Mouse (Mus musculus) midbrain, embryonic 12.5 days (tissue): ENCODE results near the gene Rtn4rl1. TPM values are rescaled to one million over a fixed set of nuclear protein-coding genes. Genes with fewer than 3 reads are reported as not detected.
A peak's percentile ranks its signal among the peaks of the same experiment; 100 is the strongest.
"Not testable (repeated sequence)": the region's sequence is repeated elsewhere in the genome, so short reads cannot be mapped to it uniquely, and the experiment has no call there.

Experiments used
- ATAC-seq: fragments of 200-750 bp; cut with Nextera tagmentation; 2 replicates; pipeline ENCODE4 v1.8.0; 2017; ENCODE audit warnings: low read depth, moderate TSS enrichment, moderate library complexity; ENCODE audit not compliant: low FRiP score
- H3K27ac ChIP-seq: fragments of 300-500 bp; sonication (generic); replicated peaks from 2 replicates; pipeline ENCODE4 v1.5.1; 2016; ENCODE audit warnings: mild to moderate bottlenecking
- H3K27me3 ChIP-seq: fragments of 300-500 bp; sonication (generic); 2 replicates; pipeline ENCODE4 v1.6.1; 2016; ENCODE audit warnings: mild to moderate bottlenecking
- H3K36me3 ChIP-seq: fragments of 300-500 bp; sonication (generic); 2 replicates; pipeline ENCODE4 v1.6.1; 2016
- H3K4me1 ChIP-seq: fragments of 300-500 bp; sonication (generic); 2 replicates; pipeline ENCODE4 v1.6.1; 2016
- H3K4me2 ChIP-seq: fragments of 300-500 bp; sonication (generic); replicated peaks from 2 replicates; pipeline ENCODE4 v1.6.1; 2016; ENCODE audit warnings: mild to moderate bottlenecking, moderate library complexity
- H3K4me3 ChIP-seq: fragments of 300-500 bp; sonication (generic); 2 replicates; pipeline ENCODE4 v1.5.1; 2016; ENCODE audit warnings: mild to moderate bottlenecking
- H3K9ac ChIP-seq: fragments of 300-500 bp; sonication (generic); replicated peaks from 2 replicates; pipeline ENCODE4 v1.6.1; 2016; ENCODE audit warnings: mild to moderate bottlenecking, moderate library complexity
- H3K9me3 ChIP-seq: fragments of 300-500 bp; sonication (generic); 2 replicates; pipeline ENCODE4 v1.6.1; 2016; ENCODE audit warnings: mild to moderate bottlenecking
- WGBS: fragments of 180-500 bp; shearing (Covaris S2); methylation state at CpG from one replicate; pipeline ENCODE4 v1.1.7; 2016; 5-methylcytosine and 5-hydroxymethylcytosine counted together
- polyA plus RNA-seq: library from polyadenylated mRNA; unstranded; fragments of >200 nt; fragmentation: Nextera tagmentation; extraction: Ambion mirVana; gene quantifications from 2 replicates; pipeline ENCODE4 v1.2.1, GENCODE M21; 2016

The Rtn4rl1 gene
- polyA plus RNA-seq, 1 experiment from 2014 or later, result 9.3 TPM

- H3K36me3 ChIP-seq, result no peaks in the 10 kb centered on the region
- peaks cover 45% of the 10 kb centered on the region for H3K27me3 ChIP-seq
- ATAC-seq, result no peak
- no peak overlapping the region; the same call in 1 of the 2 replicates for H3K4me3 ChIP-seq
- H3K27ac ChIP-seq, result peak overlapping the region; percentile 25; the same call in 1 of the 2 replicates
- peak overlapping the region; percentile 24; the same call in 1 of the 2 replicates for H3K9ac ChIP-seq
- H3K4me1 ChIP-seq, result peaks cover 67% of the 10 kb centered on the region
- no peaks in the 10 kb centered on the region for H3K9me3 ChIP-seq
- peak overlapping the region; percentile 49 for H3K4me2 ChIP-seq
- WGBS, result 16% methylated on average over 4 of the region's 4 CpGs
These were observed 85.4 kb downstream of the Rtn4rl1 start for GRCm38 (mm10) chr11:75279013-75279341.

DNA sequence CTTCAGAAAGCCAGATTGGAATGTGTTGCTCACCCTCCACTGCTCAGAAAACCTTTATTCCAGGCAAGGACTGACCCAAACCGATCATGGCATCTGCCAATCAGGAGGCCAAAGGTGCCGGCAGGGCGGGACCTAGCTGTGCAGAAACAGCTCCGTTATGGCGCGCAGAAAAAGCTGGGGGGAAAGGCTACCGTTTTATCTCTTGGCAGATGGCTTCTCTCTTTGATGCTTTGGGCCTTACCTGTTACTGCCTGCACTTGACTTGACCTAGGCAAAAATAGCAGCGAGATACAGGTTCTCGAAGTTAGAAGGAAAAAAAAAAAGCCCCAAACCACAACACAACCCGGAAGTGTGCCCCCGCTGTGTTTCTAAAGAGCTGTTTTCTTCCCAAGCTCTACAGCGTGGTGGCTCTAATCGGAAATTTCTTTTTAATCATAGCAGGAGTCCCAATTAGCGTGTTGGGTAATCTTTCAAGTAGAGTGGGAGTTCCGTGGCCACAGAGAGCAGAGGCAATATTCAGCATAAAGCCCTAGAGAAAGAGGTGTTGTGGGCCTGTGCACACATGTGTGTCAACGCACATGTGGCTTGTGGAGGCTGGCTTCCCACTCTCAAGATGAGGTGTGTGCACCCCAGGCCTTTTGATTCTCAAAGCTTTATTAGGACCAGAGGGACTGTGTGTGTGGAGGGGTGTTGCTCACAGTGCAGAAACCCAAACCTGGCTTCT lies 85.9 kb downstream of the Rtn4rl1 start:
- Histone ChIP-seq H3K27me3 (peaks cover 42% of the 10 kb centered on the region), H3K27ac (peak overlapping the region; percentile 25; the same call in 1 of the 2 replicates), H3K9ac (peak overlapping the region; percentile 24; the same call in 1 of the 2 replicates), H3K4me3 (peak overlapping the region; percentile 9; the same call in 1 of the 2 replicates), H3K4me1 (peaks cover 63% of the 10 kb centered on the region), H3K36me3 (no peaks in the 10 kb centered on the region), H3K9me3 (no peaks in the 10 kb centered on the region), H3K4me2 (peak overlapping the region; percentile 49)
- WGBS, result 3% methylated on average over 16 of the region's 16 CpGs
- ATAC-seq, result 0 out of 2 replicates have a peak, but pooled peaks have one; percentile 10

DNA sequence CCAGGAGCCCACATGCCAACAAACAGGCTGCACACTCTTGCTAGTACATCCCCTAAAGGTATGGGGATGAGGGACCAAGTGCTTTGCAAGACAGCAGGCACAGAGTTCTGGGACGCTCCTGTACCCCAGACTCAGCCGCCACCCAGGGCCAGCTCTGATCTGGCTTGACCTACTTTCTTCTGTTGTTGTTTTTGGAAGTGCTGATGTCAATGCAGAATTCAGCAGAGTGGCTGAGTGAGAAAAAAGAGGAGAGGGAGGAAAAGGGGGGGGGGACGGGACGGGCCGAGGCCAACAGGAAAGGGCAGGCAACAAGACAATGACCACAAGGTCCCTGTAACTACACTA lies 86.5 kb downstream of the Rtn4rl1 start:
- 44% methylated on average over 5 of the region's 5 CpGs for WGBS
- Histone ChIP-seq H3K27me3 (peaks cover 45% of the 10 kb centered on the region), H3K9ac (no peak overlapping the region), H3K27ac (0 out of 2 replicates have a peak overlapping the region, but pooled peaks have one; percentile 6), H3K9me3 (no peaks in the 10 kb centered on the region), H3K4me2 (0 out of 2 replicates have a peak overlapping the region, but pooled peaks have one; percentile 49), H3K36me3 (no peaks in the 10 kb centered on the region), H3K4me1 (peaks cover 58% of the 10 kb centered on the region), H3K4me3 (no peak overlapping the region)
- ATAC-seq, result 0 out of 2 replicates have a peak, but pooled peaks have one; percentile 7

- H3K9me3 ChIP-seq, result no peaks in the 10 kb centered on the region
- H3K27ac ChIP-seq, result no peak overlapping the region
- 46% methylated on average over 5 of the region's 5 CpGs for WGBS
- H3K27me3 ChIP-seq, result peaks cover 45% of the 10 kb centered on the region
- H3K4me2 ChIP-seq, result no peak overlapping the region
- no peak for ATAC-seq
- H3K36me3 ChIP-seq, result no peaks in the 10 kb centered on the region
- 0 out of 2 replicates have a peak overlapping the region, but pooled peaks have one; percentile 4 for H3K9ac ChIP-seq
- no peak overlapping the region for H3K4me3 ChIP-seq
- H3K4me1 ChIP-seq, result peaks cover 53% of the 10 kb centered on the region
These were observed 86.9 kb downstream of the Rtn4rl1 start for GRCm38 (mm10) chr11:75280435-75281001.

DNA sequence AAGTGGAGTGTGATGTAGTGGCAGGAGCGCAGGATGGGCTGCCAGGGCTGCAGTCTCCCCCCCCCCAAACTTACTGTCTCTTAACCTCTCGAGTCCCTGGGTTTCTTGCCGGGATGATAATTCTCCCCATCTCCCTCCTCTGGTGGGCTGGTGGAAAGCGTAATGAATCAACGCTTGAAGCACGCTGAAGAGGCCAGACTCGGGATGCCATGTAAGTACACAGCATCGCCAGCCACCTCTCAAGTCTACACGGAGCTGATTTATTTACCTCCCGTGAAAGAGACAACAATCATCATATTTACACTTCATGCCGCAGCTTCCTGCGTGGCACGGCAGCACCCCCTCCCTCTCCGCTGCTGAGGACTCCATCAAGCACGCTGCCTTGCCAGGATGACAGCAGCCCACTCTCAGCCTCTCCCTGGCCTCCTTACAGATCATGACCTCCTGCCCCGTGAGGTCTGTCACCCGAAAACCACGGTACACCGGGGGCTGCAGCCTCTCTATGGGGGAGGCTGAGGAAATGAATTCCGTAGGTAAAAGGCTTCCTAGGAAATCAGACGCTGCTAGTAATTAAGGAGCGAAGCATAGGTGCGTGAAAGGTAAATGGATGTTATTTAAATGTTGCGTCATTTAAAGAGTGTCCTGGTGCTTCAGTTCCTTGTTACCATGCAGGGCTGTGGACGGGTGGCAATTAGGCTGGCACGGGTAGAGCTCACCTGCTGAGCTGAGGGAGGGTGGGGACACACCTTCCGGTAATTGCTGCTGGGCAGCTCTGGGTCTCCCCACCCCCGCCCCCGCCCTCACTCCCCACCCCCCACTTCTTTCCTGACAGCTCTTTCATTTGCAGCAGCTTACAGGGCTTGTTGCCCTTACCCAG lies 88.0 kb downstream of the Rtn4rl1 start:
- ATAC-seq, result no peak

GRCm38 (mm10) chr11:75282496-75283120 lies 89.0 kb downstream of the Rtn4rl1 start:
- Histone ChIP-seq H3K27ac (no peak overlapping the region), H3K27me3 (peaks cover 45% of the 10 kb centered on the region), H3K4me2 (peak overlapping the region; percentile 30), H3K9ac (no peak overlapping the region), H3K4me3 (no peak overlapping the region), H3K9me3 (no peaks in the 10 kb centered on the region), H3K4me1 (peaks cover 52% of the 10 kb centered on the region), H3K36me3 (no peaks in the 10 kb centered on the region)
- 7% methylated on average over 13 of the region's 13 CpGs for WGBS
- no peak for ATAC-seq

More for the DNA sequence above, 88.0 kb downstream of the Rtn4rl1 start:
- peak overlapping the region; percentile 30 for H3K4me2 ChIP-seq
- no peaks in the 10 kb centered on the region for H3K36me3 ChIP-seq
- H3K27ac ChIP-seq, result no peak overlapping the region
- 0 out of 2 replicates have a peak overlapping the region, but pooled peaks have one; percentile 37 for H3K9ac ChIP-seq
- peaks cover 45% of the 10 kb centered on the region for H3K27me3 ChIP-seq
- WGBS, result 10% methylated on average over 29 of the region's 29 CpGs
- H3K4me1 ChIP-seq, result peaks cover 52% of the 10 kb centered on the region
- no peak overlapping the region for H3K4me3 ChIP-seq
- no peaks in the 10 kb centered on the region for H3K9me3 ChIP-seq

DNA sequence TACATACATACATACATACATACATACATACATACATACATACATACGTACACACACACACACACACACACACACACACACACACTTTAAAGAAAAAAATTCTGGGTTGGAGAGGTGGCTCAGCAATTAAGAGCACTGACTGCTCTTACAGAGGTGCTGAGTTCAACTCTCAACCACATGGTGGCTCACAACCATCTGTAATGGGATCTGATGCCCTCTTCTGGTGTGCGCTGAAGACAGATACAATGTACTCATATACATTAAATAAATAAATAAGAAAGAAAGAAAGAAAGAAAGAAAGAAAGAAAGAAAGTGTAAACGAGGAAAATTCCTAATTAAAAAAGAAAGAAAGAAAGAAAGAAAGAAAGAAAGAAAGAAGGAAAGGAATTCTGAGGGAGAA lies 90.2 kb downstream of the Rtn4rl1 start:
- peaks cover 45% of the 10 kb centered on the region for H3K27me3 ChIP-seq

DNA sequence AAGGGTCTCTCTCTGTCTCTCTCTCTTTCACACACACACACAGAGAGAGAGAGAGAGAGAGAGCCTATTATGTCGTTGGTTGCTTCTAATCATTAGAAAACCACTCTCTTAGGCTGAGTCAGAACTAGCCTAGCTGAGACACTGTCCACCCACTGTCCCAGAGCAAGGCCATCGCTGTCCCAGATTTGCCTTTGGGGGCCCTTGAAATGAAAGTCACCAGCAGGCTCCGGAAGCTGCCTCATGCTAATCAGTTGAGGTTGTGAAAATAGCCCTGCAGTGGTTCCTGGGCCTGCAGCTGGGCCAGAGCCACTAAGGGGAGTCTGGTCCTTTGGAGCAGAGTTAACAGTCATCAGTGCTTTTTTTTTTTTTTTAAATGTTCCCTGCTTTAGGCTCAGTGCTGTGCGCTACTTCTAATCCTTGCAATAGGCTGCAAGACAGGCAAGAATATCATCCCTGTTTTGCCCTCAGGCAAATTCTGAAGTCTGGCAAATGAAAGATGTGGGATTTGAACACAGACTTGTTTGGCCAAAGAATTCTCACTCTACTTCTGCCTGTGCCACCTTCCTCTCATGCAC lies 92.4 kb downstream of the Rtn4rl1 start:
- H3K4me2 ChIP-seq, result no peak overlapping the region
- H3K4me3 ChIP-seq, result no peak overlapping the region
- H3K4me1 ChIP-seq, result peaks cover 25% of the 10 kb centered on the region
- ATAC-seq, result no peak
- WGBS, result 56% methylated on average over 4 of the region's 4 CpGs
- H3K9ac ChIP-seq, result no peak overlapping the region
- H3K36me3 ChIP-seq, result no peaks in the 10 kb centered on the region
- no peaks in the 10 kb centered on the region for H3K9me3 ChIP-seq
- no peak overlapping the region for H3K27ac ChIP-seq
- peaks cover 32% of the 10 kb centered on the region for H3K27me3 ChIP-seq

More for the DNA sequence above, 90.2 kb downstream of the Rtn4rl1 start:
- not testable (repeated sequence) for H3K27ac ChIP-seq, ATAC-seq, H3K4me3 ChIP-seq, H3K9me3 ChIP-seq, H3K9ac ChIP-seq, H3K4me2 ChIP-seq, H3K36me3 ChIP-seq
- H3K4me1 ChIP-seq, result peaks cover 43% of the 10 kb centered on the region
- 81% methylated on average over 3 of the region's 3 CpGs for WGBS

DNA sequence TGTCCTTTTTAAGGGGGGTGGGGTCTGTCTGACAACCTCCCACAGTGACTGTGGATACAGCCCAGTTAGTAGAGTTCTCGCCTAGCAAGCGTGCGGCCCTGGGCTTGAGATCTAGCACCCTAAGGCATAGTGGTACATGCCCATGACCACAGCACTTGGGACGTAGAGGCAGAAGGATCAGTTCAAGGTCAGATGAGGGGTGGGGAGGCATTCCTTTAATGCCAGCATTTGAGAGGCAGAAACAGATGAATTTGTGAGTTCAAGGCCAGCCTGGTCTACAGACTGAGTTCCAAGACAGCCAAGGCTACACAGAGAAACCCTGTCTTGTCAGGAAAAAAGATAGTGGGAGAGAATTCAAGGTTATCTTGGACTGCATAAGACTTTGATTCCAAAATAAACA lies 93.3 kb downstream of the Rtn4rl1 start:
- Histone ChIP-seq H3K4me2 (no peak overlapping the region), H3K4me1 (peaks cover 25% of the 10 kb centered on the region), H3K4me3 (no peak overlapping the region), H3K9me3 (no peaks in the 10 kb centered on the region), H3K27ac (no peak overlapping the region), H3K36me3 (no peaks in the 10 kb centered on the region), H3K9ac (no peak overlapping the region), H3K27me3 (peaks cover 24% of the 10 kb centered on the region)
- WGBS, result 86% methylated on average over 4 of the region's 4 CpGs
- ATAC-seq, result no peak

DNA sequence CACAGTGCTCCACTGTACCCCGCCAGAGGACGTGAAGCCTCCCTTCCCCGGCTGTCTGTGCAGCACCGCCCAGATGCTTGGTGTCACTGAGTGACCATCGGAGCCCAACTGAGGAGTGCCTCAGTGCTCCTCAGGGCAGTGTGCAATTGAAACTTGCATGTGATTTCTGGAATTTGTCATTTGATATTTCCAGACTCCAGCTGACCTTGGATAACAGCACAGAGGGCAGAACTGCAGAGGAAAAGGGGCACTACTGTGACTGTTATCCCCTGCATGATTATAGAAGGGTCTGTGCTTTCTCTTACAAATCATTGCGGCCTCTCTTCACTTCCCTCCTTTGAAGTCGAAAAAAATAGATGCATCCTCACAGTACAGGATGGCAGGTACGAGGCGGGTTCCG lies 94.4 kb downstream of the Rtn4rl1 start:
- no peak overlapping the region for H3K4me3 ChIP-seq
- 73% methylated on average over 10 of the region's 10 CpGs for WGBS
- H3K4me1 ChIP-seq, result peaks cover 25% of the 10 kb centered on the region
- H3K9ac ChIP-seq, result no peak overlapping the region
- H3K4me2 ChIP-seq, result no peak overlapping the region
- no peak for ATAC-seq
- no peak overlapping the region for H3K27ac ChIP-seq
- no peaks in the 10 kb centered on the region for H3K9me3 ChIP-seq
- H3K27me3 ChIP-seq, result peaks cover 22% of the 10 kb centered on the region
- no peaks in the 10 kb centered on the region for H3K36me3 ChIP-seq

- H3K9ac ChIP-seq, result no peak overlapping the region
- H3K9me3 ChIP-seq, result no peaks in the 10 kb centered on the region
- H3K4me3 ChIP-seq, result no peak overlapping the region
- no peak overlapping the region for H3K27ac ChIP-seq
- WGBS, result 91% methylated on average over 8 of the region's 8 CpGs
- H3K27me3 ChIP-seq, result peaks cover 22% of the 10 kb centered on the region
- no peak overlapping the region for H3K4me2 ChIP-seq
- H3K36me3 ChIP-seq, result no peaks in the 10 kb centered on the region
- no peak for ATAC-seq
- peaks cover 29% of the 10 kb centered on the region for H3K4me1 ChIP-seq
These were observed 94.9 kb downstream of the Rtn4rl1 start for GRCm38 (mm10) chr11:75288517-75288916.
